ENCODE assay signal across 24 mouse cellular contexts in genomic region chrX:14279312-14279711, GRCm38 (mm10).
"Had no signal": no experiment of that assay in that cellular context is flagged by ENCODE, and none has a peak within 500 bp of the region (broad histone marks: within the 10 kb centered on the region; RNA-seq: fewer than 3 reads in every experiment).

No protein-coding gene starts in this region.

- DNase-seq: forebrain, postnatal 0 days; gastrocnemius, postnatal 14 days; gastrocnemius, postnatal 36 days; heart, adult 11 months; heart, adult 2 months; heart, postnatal 14 days; heart, postnatal 36 days; kidney, adult 11 months; kidney, postnatal 14 days; kidney, postnatal 36 days; layer of hippocampus, adult 9-11 months; layer of hippocampus, postnatal 36 days; left cerebral cortex, postnatal 4 days had no signal

- H3K27me3 ChIP-seq: heart, embryonic 13.5 days; heart, embryonic 15.5 days; hindbrain, embryonic 13.5 days; hindbrain, embryonic 15.5 days; limb, embryonic 13.5 days; limb, embryonic 15.5 days; liver, embryonic 12.5 days had no signal

- H3K4me1 ChIP-seq: heart, embryonic 13.5 days; heart, embryonic 15.5 days; hindbrain, embryonic 13.5 days; hindbrain, embryonic 15.5 days; limb, embryonic 13.5 days; limb, embryonic 15.5 days; liver, embryonic 12.5 days had no signal

- H3K27ac ChIP-seq: heart, adult 2 months; heart, embryonic 13.5 days; heart, embryonic 15.5 days; hindbrain, embryonic 13.5 days; hindbrain, embryonic 15.5 days; hindbrain, postnatal 0 days; limb, embryonic 13.5 days; limb, embryonic 15.5 days; liver, embryonic 12.5 days; liver, embryonic 14.5 days had no signal

- H3K36me3 ChIP-seq: heart, embryonic 13.5 days; heart, embryonic 15.5 days; hindbrain, embryonic 13.5 days; hindbrain, embryonic 15.5 days; limb, embryonic 13.5 days; limb, embryonic 15.5 days; liver, embryonic 12.5 days had no signal

- ATAC-seq: forebrain, postnatal 0 days; hindbrain, postnatal 0 days; intestine, embryonic 16.5 days; liver, embryonic 12.5 days had no signal

- H3K9me3 ChIP-seq: heart, embryonic 13.5 days; heart, embryonic 15.5 days; hindbrain, embryonic 13.5 days; hindbrain, embryonic 15.5 days; limb, embryonic 13.5 days; limb, embryonic 15.5 days; liver, embryonic 12.5 days had no signal

- H3K4me2 ChIP-seq: heart, embryonic 11.5 days; heart, embryonic 13.5 days; heart, embryonic 15.5 days; hindbrain, embryonic 13.5 days; hindbrain, embryonic 15.5 days; limb, embryonic 13.5 days; limb, embryonic 15.5 days; liver, embryonic 12.5 days had no signal

- H3K4me3 ChIP-seq: heart, adult 2 months; heart, embryonic 13.5 days; heart, embryonic 15.5 days; hindbrain, embryonic 13.5 days; hindbrain, embryonic 15.5 days; limb, embryonic 13.5 days; limb, embryonic 15.5 days; liver, embryonic 12.5 days had no signal

- H3K9ac ChIP-seq: forebrain, postnatal 0 days; heart, embryonic 13.5 days; heart, embryonic 15.5 days; hindbrain, embryonic 13.5 days; hindbrain, embryonic 15.5 days; limb, embryonic 13.5 days; limb, embryonic 15.5 days; liver, embryonic 12.5 days; liver, embryonic 14.5 days had no signal
